Mouse (Mus musculus) hindbrain, embryonic 12.5 days (tissue): ENCODE results near the gene Zmpste24. TPM values are rescaled to one million over a fixed set of nuclear protein-coding genes. Genes with fewer than 3 reads are reported as not detected.

Experiments
- ATAC-seq: fragments of 200-750 bp; cut with Nextera tagmentation; 2 replicates; pipeline ENCODE4 v1.8.0; 2017; ENCODE audit warnings: moderate TSS enrichment; ENCODE audit not compliant: low FRiP score
- H3K27ac ChIP-seq: fragments of 300-500 bp; sonication (generic); 2 replicates; pipeline ENCODE4 v1.5.1; 2016; ENCODE audit warnings: mild to moderate bottlenecking
- H3K27me3 ChIP-seq: fragments of 300-500 bp; sonication (generic); 2 replicates; pipeline ENCODE4 v1.6.1; 2016; ENCODE audit warnings: mild to moderate bottlenecking
- H3K36me3 ChIP-seq: fragments of 300-500 bp; sonication (generic); 2 replicates; pipeline ENCODE4 v1.6.1; 2016; ENCODE audit warnings: mild to moderate bottlenecking
- H3K4me1 ChIP-seq: fragments of 300-500 bp; sonication (generic); 2 replicates; pipeline ENCODE4 v1.6.1; 2016
- H3K4me2 ChIP-seq: fragments of 300-500 bp; sonication (generic); replicated peaks from 2 replicates; pipeline ENCODE4 v1.6.1; 2016; ENCODE audit warnings: mild to moderate bottlenecking
- H3K4me3 ChIP-seq: fragments of 300-500 bp; sonication (generic); 2 replicates; pipeline ENCODE4 v1.5.1; 2016; ENCODE audit warnings: mild to moderate bottlenecking
- H3K9ac ChIP-seq: fragments of 300-500 bp; sonication (generic); 2 replicates; pipeline ENCODE4 v1.6.1; 2016; ENCODE audit warnings: mild to moderate bottlenecking, moderate library complexity
- H3K9me3 ChIP-seq: fragments of 300-500 bp; sonication (generic); replicated peaks from 2 replicates; pipeline ENCODE4 v1.6.1; 2016; ENCODE audit warnings: mild to moderate bottlenecking
- WGBS: fragments of 180-500 bp; shearing (Covaris S2); methylation state at CpG from one replicate; pipeline ENCODE4 v1.1.7; 2016; 5-methylcytosine and 5-hydroxymethylcytosine counted together
- polyA plus RNA-seq: library from polyadenylated mRNA; unstranded; fragments of >200 nt; fragmentation: Nextera tagmentation; extraction: Ambion mirVana; gene quantifications from 2 replicates; pipeline ENCODE4 v1.2.1, GENCODE M21; 2016

The Zmpste24 gene
- polyA plus RNA-seq, 1 experiment from 2014 or later, result 32.5 TPM

GRCm38 (mm10) chr4:121056342-121056741 is 41.7 kb downstream of the Zmpste24 start:
- peaks cover 15% of the 10 kb centered on the region for H3K4me1 ChIP-seq
- H3K36me3 ChIP-seq, result peaks cover 27% of the 10 kb centered on the region
- H3K4me3 ChIP-seq, result no peak overlapping the region
- no peak overlapping the region for H3K9ac ChIP-seq
- H3K27ac ChIP-seq, result no peak overlapping the region
- peaks cover 24% of the 10 kb centered on the region for H3K27me3 ChIP-seq
- no peak for ATAC-seq
- H3K4me2 ChIP-seq, result no peak overlapping the region
- no peaks in the 10 kb centered on the region for H3K9me3 ChIP-seq
- 52% methylated on average over 3 of the region's 3 CpGs for WGBS

- peak; percentile 19; the same call in 1 of the 2 replicates for ATAC-seq
- H3K27me3 ChIP-seq, result peaks cover 24% of the 10 kb centered on the region
- no peaks in the 10 kb centered on the region for H3K9me3 ChIP-seq
- H3K4me1 ChIP-seq, result peaks cover 15% of the 10 kb centered on the region
- H3K4me2 ChIP-seq, result peak overlapping the region; percentile 45
- peak overlapping the region; percentile 8 for H3K4me3 ChIP-seq
- no peak overlapping the region for H3K27ac ChIP-seq
- H3K9ac ChIP-seq, result 0 out of 2 replicates have a peak overlapping the region, but pooled peaks have one; percentile 18
- 11% methylated on average over 35 of the region's 35 CpGs for WGBS
- peaks cover 11% of the 10 kb centered on the region; the same call in 1 of the 2 replicates for H3K36me3 ChIP-seq
Observed at GRCm38 (mm10) chr4:121052454-121053323, 45.4 kb downstream of the Zmpste24 start.

GRCm38 (mm10) chr4:121051863-121052262 is 46.2 kb downstream of the Zmpste24 start:
- 17% methylated on average over 4 of the region's 4 CpGs for WGBS
- Histone ChIP-seq H3K9ac (no peak overlapping the region), H3K4me2 (no peak overlapping the region), H3K4me3 (no peak overlapping the region), H3K9me3 (no peaks in the 10 kb centered on the region), H3K27ac (no peak overlapping the region), H3K27me3 (peaks cover 24% of the 10 kb centered on the region), H3K36me3 (peaks cover 11% of the 10 kb centered on the region; the same call in 1 of the 2 replicates), H3K4me1 (peaks cover 15% of the 10 kb centered on the region)
- 0 out of 2 replicates have a peak, but pooled peaks have one; percentile 26 for ATAC-seq

- Histone ChIP-seq H3K4me2 (no peak overlapping the region), H3K36me3 (no peaks in the 10 kb centered on the region; the same call in 1 of the 2 replicates), H3K4me1 (peaks cover 30% of the 10 kb centered on the region), H3K9ac (no peak overlapping the region), H3K4me3 (no peak overlapping the region), H3K27me3 (peaks cover 22% of the 10 kb centered on the region), H3K27ac (no peak overlapping the region), H3K9me3 (no peaks in the 10 kb centered on the region)
- WGBS, result 66% methylated on average over 3 of the region's 3 CpGs
- no peak for ATAC-seq
Observed at GRCm38 (mm10) chr4:121042946-121043345, 55.1 kb downstream of the Zmpste24 start.

GRCm38 (mm10) chr4:121042472-121042871 is 55.6 kb downstream of the Zmpste24 start:
- WGBS, result 57% methylated on average over 5 of the region's 5 CpGs

GRCm38 (mm10) chr4:121040897-121041671 is 57.0 kb downstream of the Zmpste24 start:
- no peaks in the 10 kb centered on the region; the same call in 1 of the 2 replicates for H3K36me3 ChIP-seq
- H3K9me3 ChIP-seq, result no peaks in the 10 kb centered on the region
- WGBS, result 9% methylated on average over 18 of the region's 18 CpGs
- H3K27me3 ChIP-seq, result peaks cover 23% of the 10 kb centered on the region
- peaks cover 30% of the 10 kb centered on the region for H3K4me1 ChIP-seq
- peak; percentile 59 for ATAC-seq
- peak overlapping the region; percentile 68 for H3K4me2 ChIP-seq
- H3K9ac ChIP-seq, result no peak overlapping the region
- peak overlapping the region; percentile 71 for H3K27ac ChIP-seq
- peak overlapping the region; percentile 44 for H3K4me3 ChIP-seq

More at GRCm38 (mm10) chr4:121042472-121042871, 55.6 kb downstream of the Zmpste24 start:
- ATAC-seq, result no peak
- Histone ChIP-seq H3K4me3 (no peak overlapping the region), H3K9me3 (no peaks in the 10 kb centered on the region), H3K27me3 (peaks cover 23% of the 10 kb centered on the region), H3K27ac (no peak overlapping the region; the same call in 1 of the 2 replicates), H3K9ac (no peak overlapping the region), H3K4me1 (peaks cover 30% of the 10 kb centered on the region), H3K36me3 (no peaks in the 10 kb centered on the region; the same call in 1 of the 2 replicates), H3K4me2 (peak overlapping the region; percentile 24)

GRCm38 (mm10) chr4:121040323-121040722 is 57.7 kb downstream of the Zmpste24 start:
- Histone ChIP-seq H3K9ac (peak overlapping the region; percentile 63), H3K9me3 (no peaks in the 10 kb centered on the region), H3K27ac (peak overlapping the region; percentile 71), H3K4me3 (peak overlapping the region; percentile 44), H3K4me1 (peaks cover 30% of the 10 kb centered on the region), H3K27me3 (peaks cover 23% of the 10 kb centered on the region), H3K4me2 (peak overlapping the region; percentile 68), H3K36me3 (no peaks in the 10 kb centered on the region; the same call in 1 of the 2 replicates)
- 62% methylated on average over 14 of the region's 14 CpGs for WGBS
- peak; percentile 6 for ATAC-seq

- Histone ChIP-seq H3K27ac (peak within 1 kb of the TSS; percentile 71), H3K4me3 (peak within 1 kb of the TSS; percentile 44), H3K9ac (peak within 1 kb of the TSS; percentile 63), H3K4me1 (peaks cover 30% of the 10 kb centered on the region), H3K9me3 (no peaks in the 10 kb centered on the region), H3K36me3 (no peaks in the 10 kb centered on the region), H3K4me2 (peak within 1 kb of the TSS; percentile 68), H3K27me3 (peaks cover 23% of the 10 kb centered on the region)
- ATAC-seq, result peak; percentile 67
- 5% methylated on average over 46 of the region's 46 CpGs for WGBS
Observed at GRCm38 (mm10) chr4:121039331-121040115, 58.5 kb downstream of the Zmpste24 start, which contains the start of gene Col9a2. Col9a2 (plus strand) TSS chr4:121039385.

GRCm38 (mm10) chr4:121033006-121033405 is 65.0 kb downstream of the Zmpste24 start:
- H3K4me3 ChIP-seq, result no peak overlapping the region
- no peaks in the 10 kb centered on the region for H3K4me1 ChIP-seq
- WGBS, result 77% methylated on average over 2 of the region's 2 CpGs
- no peak overlapping the region for H3K27ac ChIP-seq
- no peak overlapping the region for H3K9ac ChIP-seq
- H3K4me2 ChIP-seq, result no peak overlapping the region
- no peak for ATAC-seq
- no peaks in the 10 kb centered on the region for H3K9me3 ChIP-seq
- H3K36me3 ChIP-seq, result no peaks in the 10 kb centered on the region
- peaks cover 2% of the 10 kb centered on the region; the same call in 1 of the 2 replicates for H3K27me3 ChIP-seq

GRCm38 (mm10) chr4:121031440-121031839 is 66.6 kb downstream of the Zmpste24 start:
- Histone ChIP-seq H3K36me3 (no peaks in the 10 kb centered on the region), H3K27me3 (no peaks in the 10 kb centered on the region), H3K27ac (no peak overlapping the region), H3K4me3 (no peak overlapping the region), H3K9me3 (no peaks in the 10 kb centered on the region), H3K9ac (no peak overlapping the region), H3K4me1 (no peaks in the 10 kb centered on the region), H3K4me2 (no peak overlapping the region)
- ATAC-seq, result no peak
- 59% methylated on average over 4 of the region's 4 CpGs for WGBS

GRCm38 (mm10) chr4:121029632-121030031 is 68.4 kb downstream of the Zmpste24 start:
- Histone ChIP-seq H3K4me2 (no peak overlapping the region), H3K27ac (no peak overlapping the region), H3K9me3 (no peaks in the 10 kb centered on the region), H3K4me3 (no peak overlapping the region), H3K36me3 (no peaks in the 10 kb centered on the region), H3K27me3 (no peaks in the 10 kb centered on the region), H3K4me1 (no peaks in the 10 kb centered on the region), H3K9ac (no peak overlapping the region)
- ATAC-seq, result no peak
- WGBS, result 76% methylated on average over 3 of the region's 3 CpGs
